Mouse (Mus musculus): ENCODE measurements around the gene Krt33a.

GRCm38 (mm10) chr11:100047193-100047592, 31.2 kb upstream of the Krt33a start:
- no peak for TF ChIP-seq POLR2A (IDR thresholded peaks at IDR 0.05; ENCODE audit: extremely low read depth, insufficient read depth, low read length)
- no peak for TF ChIP-seq CTCF (IDR thresholded peaks at IDR 0.05; ENCODE audit: extremely low read depth, insufficient read depth, low read length)

Data from cortical plate, adult 2 months (tissue).